Mouse (Mus musculus) thymus, postnatal 4 days (tissue): ENCODE results near the gene Rexo2.
"Not testable (repeated sequence)": the region's sequence is repeated elsewhere in the genome, so short reads cannot be mapped to it uniquely, and the experiment has no call there.

ENCODE experiments used
- DNase-seq: peaks from one replicate; pipeline ENCODE4 v3.0.0; 2021

The Rexo2 gene

DNA sequence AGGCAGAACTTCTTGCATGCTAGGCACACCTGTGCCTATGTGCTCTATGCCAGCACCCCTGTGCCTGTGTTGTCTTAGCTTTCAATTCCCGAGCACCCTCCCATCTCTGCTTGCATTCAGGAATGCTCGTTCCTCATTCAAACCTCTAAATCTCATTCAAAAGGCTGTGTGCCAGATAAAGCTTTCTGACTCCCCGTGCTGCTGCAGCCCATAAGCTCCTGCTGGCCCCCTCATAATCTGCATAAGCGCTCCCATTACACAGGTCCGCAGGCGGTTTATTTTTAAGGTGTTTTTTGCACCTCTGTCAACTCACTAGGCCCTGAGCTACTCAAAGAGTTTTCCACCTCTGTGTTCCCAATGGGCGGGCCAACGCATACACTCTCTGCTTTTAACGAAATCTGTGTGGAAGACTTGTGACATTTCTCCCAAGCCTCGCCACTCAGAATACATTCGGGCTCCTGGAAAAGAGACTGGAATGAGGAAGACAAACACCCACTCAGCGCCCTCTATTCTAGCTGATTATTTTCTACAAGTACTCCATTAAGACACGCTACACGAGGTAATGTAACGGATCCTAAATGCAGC, 7.9 kb downstream of the Rexo2 start:
- DNase-seq: no peak

DNA sequence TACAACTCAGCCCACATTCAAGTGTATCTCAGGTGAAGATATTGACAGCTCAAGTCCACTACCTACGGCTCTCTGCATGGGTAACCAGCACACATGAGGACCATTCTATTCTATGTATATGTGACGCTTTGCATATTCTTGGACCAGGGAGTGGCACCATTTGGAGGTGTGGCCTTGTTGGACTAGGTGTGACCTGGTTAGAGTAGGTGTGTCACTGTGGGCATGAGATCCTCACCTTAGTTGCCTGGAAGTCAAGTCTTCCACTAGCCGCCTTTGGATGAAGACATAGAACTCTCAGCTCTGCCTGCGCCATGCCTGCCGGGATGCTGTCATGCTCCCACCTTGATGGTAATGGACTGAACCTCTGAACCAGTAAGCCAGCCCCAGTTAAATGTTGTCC, 13.0 kb downstream of the Rexo2 start:
- not testable (repeated sequence) for DNase-seq

DNA sequence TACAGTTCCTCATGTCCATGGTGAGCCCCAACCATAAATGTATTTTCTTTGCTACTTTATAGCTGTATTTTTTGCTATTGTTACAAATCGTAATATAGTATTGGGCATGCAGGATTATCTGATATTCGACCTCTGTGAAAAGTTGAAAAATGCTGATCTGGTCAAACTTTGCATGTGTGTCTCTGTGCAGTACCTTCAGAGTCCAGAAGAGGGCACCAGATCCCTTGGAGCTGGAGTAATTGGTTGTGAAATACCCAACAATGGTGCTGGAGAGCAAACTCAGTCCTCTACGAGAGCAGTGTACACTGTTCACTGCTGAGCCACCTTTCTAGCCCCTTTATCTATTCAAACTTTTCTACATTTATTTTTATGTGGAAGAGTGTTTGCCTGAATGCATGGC, 13.6 kb downstream of the Rexo2 start:
- DNase-seq: peak; percentile 82

DNA sequence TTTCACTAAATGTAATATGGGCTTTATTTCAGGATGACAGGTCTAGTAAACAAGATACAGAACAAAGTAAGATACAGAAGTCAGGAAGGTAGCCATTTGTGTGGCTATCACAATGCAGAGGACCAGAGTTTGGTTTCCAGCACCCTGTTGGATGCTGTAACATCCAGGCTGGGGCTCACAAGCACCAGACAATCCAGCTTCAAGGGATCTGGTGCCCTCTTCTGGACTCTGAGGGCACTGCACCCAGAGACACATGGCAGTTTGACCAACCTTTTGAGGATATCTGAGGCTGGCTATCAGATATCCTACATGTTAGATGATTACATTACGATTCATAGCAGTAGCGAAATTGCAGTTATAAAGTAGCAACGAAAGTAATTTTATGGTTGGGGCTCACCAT, 14.8 kb downstream of the Rexo2 start:
- peak; percentile 35 for DNase-seq

DNA sequence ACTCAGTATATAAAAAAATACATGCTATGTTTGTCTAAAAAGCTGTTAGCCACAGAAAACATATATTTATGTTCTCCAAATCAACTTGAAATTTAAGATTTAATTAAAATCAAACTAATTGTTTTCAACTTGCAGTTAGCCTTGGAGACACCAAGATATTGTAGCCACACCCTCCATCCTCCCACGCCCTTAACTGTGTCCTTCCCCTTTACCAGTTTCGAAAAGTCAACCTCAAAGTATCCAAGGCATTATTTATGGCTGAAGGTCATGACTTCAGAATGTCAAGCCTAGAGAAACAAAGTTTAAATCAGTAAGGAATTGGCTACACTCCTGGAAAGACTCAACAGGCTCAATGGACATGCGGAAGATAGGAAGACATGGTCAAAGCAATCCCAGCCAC, 18.9 kb downstream of the Rexo2 start:
- DNase-seq: no peak

DNA sequence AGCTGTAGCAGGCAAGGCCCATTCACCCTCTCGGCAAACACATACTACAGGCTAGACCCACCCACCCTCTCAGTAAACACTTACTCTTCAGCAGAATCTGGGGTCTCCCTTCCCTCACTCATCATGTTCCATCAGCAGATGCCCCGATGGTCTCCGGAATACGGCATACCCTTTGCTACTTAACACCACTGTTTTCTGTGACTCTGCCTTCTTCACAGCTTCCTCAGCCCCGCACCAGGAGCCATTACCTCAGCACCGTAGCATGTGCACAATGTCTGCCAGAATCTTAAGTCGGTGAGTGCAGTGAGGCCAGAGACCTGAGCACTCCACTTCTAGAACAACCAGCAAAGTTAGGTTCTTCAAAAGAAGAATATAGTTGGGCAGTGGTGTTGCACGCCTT, 19.7 kb downstream of the Rexo2 start:
- no peak for DNase-seq

DNA sequence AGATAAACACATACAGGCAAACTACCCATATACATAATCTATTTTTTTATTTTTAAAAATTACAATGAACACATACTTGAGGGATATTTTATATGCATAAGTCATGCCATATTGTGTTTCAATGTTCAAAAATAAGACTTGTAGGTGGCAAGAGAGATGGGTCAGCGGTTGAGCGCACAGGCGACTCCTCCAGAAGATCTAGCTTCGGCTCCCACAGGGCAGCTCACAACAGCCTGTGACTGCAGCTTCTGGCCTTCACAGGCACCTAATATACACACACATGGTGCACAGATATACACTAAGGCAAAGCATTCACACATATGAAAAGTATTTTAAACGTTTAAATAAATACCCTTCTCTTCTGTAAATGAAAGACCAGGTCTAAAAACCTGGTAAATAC, 21.0 kb downstream of the Rexo2 start:
- DNase-seq: no peak

DNA sequence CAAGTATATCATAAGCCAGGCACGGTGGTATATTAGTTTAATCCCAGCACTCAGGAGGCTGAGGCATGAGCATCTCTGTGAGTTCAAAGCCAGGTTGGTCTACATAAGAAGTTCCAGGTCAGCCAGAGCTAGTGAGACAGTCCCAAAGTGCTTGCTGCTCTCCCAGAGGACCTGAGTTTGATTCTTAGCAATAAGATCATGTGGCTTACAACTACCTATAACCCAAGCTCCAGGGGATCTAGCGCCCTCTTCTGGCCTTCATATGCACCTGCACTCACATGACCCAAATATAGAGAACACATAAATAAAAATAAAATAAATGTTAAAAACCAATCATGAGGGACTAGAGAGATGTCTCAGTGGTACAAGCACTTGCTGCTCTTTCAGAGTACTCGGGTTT, 21.5 kb downstream of the Rexo2 start:
- no peak for DNase-seq

DNA sequence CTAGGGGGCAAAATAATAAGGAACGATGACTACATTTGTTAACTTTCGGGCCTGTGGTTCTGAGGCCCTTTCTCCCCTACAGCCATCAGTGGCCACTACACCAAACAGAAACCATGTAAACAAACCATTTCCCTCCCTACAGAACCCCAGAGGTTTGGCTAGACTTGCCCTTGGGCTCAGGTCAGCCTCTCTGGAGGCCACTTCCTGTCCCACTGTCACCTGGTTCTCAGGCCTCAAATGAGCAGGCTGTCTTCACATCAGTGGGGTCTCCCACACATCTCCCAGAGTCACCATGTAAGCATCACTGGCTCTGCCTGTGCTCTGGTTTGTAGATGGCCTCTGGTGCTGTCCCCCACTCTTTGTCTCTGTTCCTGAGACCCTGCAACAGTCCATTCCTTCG, 24.5 kb downstream of the Rexo2 start:
- no peak for DNase-seq

DNA sequence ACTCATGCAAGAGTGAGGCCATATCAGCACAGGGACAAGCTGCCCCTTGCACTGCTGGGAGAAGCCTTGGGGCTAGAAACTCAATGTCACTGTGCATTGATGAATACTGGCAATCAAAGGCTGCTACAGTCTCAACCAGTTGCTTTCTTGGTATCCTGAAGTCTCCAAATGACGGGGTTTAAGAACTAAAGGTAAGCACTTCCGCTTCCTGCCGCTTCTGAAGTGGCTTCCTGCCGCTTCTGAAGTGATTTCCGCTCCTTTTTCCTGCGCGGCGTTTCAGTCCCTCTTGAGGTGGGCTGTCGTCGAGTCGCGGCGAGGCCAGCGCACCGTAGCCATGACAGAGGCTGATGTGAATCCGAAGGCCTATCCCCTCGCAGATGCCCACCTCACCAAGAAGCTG, 30.4 kb downstream of the Rexo2 start:
- peak; percentile 36 for DNase-seq

DNA sequence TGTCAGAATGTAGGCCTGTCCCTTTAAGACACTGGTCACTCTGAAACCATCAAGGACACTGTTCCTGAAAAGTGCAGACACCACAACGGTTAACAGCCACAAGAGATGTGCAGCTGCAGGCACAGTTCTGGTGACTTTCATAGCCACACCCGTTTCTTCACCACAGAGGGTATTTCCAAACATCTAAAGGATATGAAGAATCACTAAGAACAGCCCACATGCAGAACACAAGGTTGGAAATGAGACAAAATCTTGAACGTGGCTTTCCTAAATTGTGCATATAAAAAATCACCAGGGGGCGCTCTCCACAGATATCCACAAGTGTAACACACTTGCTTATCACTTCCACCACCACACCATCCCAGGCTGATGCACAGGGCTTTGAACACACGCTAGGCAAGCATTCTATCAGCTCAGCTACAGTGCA, 32.6 kb downstream of the Rexo2 start:
- DNase-seq: peak; percentile 51

DNA sequence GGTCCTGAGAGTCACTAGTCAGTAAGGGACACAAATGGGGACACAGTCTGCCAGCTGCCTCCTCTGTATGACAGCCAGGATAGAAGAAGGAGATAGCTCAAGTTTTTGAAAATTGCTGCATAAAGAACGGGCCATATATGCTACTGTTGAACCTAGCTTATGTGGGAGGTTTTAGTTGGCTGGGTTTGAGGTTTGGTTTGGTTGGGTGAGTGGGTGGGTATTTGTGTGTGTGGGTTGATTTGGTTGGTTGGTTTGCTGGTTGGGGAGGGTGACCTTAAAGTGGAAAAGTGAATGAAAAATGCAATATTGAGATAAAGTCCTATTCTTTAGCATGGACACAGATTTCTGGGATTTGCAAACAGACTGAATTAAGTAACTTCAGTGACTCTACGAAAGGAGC, 35.6 kb downstream of the Rexo2 start:
- DNase-seq: no peak

DNA sequence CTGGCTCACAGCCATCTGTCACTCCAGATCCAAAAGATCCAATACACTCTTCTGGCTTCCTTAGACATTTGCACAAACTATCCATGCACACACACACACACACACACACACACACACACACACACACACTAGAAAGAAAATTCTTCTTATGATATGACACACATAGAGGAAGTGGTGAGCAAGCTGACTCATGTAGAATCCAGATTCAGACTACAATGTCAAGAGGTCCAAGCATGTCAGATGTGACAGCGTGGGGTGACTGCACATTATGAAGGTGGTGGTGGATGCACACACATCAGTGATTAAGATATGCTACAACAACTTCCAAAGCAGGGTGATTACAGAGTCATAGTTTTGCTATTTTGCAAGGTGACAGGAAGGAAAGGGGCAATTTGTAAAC, 36.5 kb downstream of the Rexo2 start:
- DNase-seq: no peak

DNA sequence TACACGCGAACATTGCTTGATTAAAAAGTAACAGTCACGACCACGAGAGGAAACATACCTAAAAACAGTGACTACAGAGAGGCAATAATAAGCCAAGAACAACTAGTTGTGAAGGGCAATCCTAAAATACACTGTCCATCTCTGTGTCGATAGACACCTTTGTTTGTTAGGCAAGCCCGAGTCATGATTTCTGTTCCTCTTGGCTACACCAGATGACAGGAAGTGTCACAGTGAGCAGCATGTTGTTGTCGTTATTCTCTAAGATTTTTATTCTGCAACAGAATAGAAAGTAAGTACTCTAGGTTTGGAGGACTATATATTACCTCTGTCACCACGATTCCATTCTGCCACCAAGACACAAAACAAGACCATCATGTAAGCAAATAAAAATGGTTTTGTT, 48.0 kb downstream of the Rexo2 start:
- no peak for DNase-seq

DNA sequence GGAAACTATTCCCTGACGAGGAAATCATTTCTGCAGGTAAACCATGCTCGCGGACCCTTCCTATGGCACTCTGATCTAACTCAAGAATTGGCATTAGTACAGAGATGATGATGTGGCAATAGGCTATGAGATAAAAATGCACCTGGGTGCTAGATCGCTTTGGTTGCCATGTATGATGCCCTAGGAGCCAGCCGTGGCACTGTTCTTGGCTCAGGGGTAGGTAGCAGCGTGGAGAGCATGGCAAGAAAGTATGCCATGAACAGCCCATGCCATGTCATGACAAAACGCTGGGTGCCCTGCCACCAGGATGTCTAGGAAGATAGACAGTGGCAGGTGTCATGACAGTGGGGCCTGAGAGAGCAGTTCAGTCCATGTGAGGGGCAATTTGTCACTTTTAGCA, 53.2 kb downstream of the Rexo2 start:
- no peak for DNase-seq

DNA sequence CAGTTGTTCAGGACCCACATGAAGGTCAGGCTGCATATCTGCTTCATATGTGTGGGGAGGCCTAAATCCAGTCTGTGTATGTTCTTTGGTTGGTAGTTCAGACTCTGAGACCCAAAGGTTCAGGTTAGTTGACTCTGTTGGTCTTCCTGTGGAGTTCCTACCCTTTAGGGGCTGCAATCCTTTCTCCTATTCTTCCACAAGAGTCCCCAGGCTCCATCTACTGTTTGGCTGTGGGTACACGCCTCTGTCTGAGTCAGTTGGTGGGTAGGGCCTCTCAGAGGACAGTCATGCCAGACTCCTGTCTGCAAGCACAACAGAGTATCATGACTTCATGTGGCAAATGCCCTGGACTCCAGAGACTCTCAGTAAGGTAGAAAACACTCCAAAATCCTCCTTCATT, 57.2 kb downstream of the Rexo2 start:
- DNase-seq: no peak

DNA sequence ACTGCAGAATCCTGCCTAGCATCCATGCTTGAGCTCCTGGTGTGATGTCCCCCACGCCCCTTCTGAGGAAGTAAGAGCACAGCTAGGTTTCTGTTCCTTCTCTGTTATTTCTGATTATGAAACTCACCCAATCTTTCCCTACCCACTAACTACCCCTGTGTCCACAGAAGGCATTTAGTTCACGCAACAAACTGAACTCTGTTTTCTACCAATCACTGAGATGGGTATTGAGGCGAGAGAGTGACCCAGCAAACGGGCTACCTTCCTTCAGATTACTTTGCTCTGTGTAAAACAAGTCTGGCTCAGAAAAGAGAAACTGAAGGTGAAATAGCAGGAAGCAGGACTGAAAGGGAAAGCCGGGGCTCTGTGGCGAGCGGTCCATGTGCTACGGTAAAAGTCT, 58.0 kb downstream of the Rexo2 start:
- no peak for DNase-seq

DNA sequence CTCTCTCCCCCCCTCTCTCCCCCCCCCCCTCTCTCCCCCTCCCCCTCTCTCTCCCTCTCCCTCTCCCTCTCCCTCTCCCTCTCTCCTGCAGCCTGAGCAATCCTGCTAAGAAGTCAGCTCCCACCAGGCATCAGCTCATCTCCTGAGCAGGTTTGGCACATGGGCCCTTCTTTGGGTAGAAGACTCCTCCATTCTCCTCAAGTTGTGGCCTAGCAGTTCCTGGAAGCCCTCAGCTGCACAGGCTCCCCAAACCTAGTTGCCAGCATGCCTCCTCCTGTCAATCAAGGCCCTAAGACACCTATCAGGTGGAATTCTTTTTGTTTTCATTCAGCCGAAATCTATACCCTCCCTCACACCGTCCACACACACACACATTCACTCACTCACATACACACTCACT, 58.9 kb downstream of the Rexo2 start:
- DNase-seq: no peak

DNA sequence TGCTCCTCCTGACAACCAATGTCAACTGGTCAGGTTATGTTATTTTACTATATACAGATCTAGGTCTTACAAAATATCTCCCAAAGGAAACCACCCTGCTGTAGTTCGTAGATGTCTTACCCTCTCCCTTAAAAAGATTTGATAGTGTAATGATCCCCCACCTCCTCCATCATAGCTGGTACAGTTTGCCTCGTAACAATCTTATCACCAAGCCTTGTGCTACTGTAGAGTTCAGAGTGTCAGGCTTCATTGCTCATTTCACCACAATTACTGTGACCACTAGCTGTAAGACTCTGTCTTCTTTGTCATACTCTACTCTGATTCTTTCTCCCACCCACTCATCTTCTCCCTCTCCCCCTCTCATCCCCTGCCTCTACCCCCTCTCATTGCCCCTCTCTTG, 59.4 kb downstream of the Rexo2 start:
- DNase-seq: no peak

DNA sequence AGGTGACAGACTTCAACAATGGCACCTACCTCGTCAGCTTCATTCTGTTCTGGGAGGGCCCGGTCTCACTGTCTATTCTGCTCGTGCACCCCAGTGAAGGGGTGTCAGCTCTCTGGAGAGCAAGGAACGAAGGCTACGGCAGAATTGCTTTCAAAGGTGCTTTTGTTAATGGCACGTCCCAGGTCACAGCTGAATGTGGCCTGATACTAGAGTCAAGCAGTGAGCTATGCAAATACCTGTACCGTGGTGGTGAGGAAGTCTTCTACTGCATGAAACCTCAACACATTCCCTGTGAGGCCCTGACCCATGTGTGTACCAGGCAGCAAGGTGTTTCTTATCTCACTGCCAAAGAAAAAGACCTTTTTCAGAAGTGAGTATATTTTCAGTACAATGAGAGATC, 60.0 kb downstream of the Rexo2 start:
- no peak for DNase-seq

DNA sequence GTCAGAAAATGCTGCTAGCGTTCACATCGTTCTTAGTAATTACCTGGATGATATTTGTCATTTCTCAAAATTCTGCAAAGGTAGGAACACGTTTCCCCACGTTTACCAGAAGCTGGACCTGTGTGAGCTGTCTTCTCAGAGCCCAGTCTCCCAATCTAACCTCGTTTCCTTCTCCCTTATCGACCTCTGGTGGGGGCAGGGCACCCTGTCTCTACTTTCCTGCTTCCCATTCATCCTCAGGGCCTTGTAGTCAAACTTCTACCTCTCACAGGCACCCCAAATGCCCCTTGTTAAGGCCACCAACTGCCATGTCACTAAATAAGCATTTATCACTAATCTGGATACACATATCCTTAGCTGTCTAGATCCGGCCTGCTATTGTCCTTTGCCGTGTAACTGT, 61.6 kb downstream of the Rexo2 start:
- DNase-seq: no peak
